ENCODE assay signal across 22 mouse cellular contexts in genomic region chr1:75858551-75859255, GRCm38 (mm10).
A peak's percentile ranks its signal among the peaks of the same experiment; 100 is the strongest.
DNase-seq lines count a peak whose midpoint lies in the region; ATAC-seq and TF ChIP-seq lines count a peak whose summit lies in the region.
"Had no signal": no experiment of that assay in that cellular context is flagged by ENCODE, and none has a peak within 500 bp of the region (broad histone marks: within the 10 kb centered on the region; RNA-seq: fewer than 3 reads in every experiment).

No protein-coding gene starts in this region.

- no peak for TF ChIP-seq CTCF in hindbrain, postnatal 0 days (IDR thresholded peaks at IDR 0.05; ENCODE audit: low read depth)
- no peak for TF ChIP-seq CTCF in midbrain, postnatal 0 days (IDR thresholded peaks at IDR 0.05)

- H3K4me3 ChIP-seq in hindbrain, postnatal 0 days (ENCODE audit: low read length), result no peak overlapping the region
- H3K4me3 ChIP-seq in hindbrain, embryonic 11.5 days (ENCODE audit: low read depth, low read length), result no peak overlapping the region
- H3K4me3 ChIP-seq in midbrain, embryonic 11.5 days (ENCODE audit: low read depth, low read length), result no peak overlapping the region
- H3K4me3 ChIP-seq in midbrain, postnatal 0 days (ENCODE audit: low read depth, low read length), result no peak overlapping the region

- H3K4me1 ChIP-seq in hindbrain, postnatal 0 days (ENCODE audit: insufficient read depth, low read length), result no peaks in the 10 kb centered on the region
- no peaks in the 10 kb centered on the region for H3K4me1 ChIP-seq in hindbrain, embryonic 11.5 days (replicated peaks; ENCODE audit: control insufficient read depth, insufficient read depth, low read length)
- no peaks in the 10 kb centered on the region for H3K4me1 ChIP-seq in midbrain, embryonic 11.5 days (ENCODE audit: control insufficient read depth, insufficient read depth, low read length)
- H3K4me1 ChIP-seq in midbrain, postnatal 0 days (ENCODE audit: insufficient read depth, low read length), result no peaks in the 10 kb centered on the region

- no peak overlapping the region for H3K4me2 ChIP-seq in hindbrain, postnatal 0 days (ENCODE audit: low read depth, low read length)
- H3K4me2 ChIP-seq in hindbrain, embryonic 11.5 days (replicated peaks; ENCODE audit: low read depth, low read length), result no peak overlapping the region
- no peak overlapping the region for H3K4me2 ChIP-seq in midbrain, embryonic 11.5 days
- H3K4me2 ChIP-seq in midbrain, postnatal 0 days (ENCODE audit: low read depth, low read length, poor library complexity, severe bottlenecking), result no peak overlapping the region

- H3K9me3 ChIP-seq in hindbrain, postnatal 0 days (ENCODE audit: low read length), result no peaks in the 10 kb centered on the region
- H3K9me3 ChIP-seq in hindbrain, embryonic 11.5 days (ENCODE audit: control insufficient read depth, low read length), result no peaks in the 10 kb centered on the region
- H3K9me3 ChIP-seq in midbrain, embryonic 11.5 days (ENCODE audit: control insufficient read depth, low read length), result no peaks in the 10 kb centered on the region
- no peaks in the 10 kb centered on the region for H3K9me3 ChIP-seq in midbrain, postnatal 0 days (ENCODE audit: low read length)

- no peak overlapping the region for H3K9ac ChIP-seq in hindbrain, postnatal 0 days (replicated peaks; ENCODE audit: low read length)
- H3K9ac ChIP-seq in hindbrain, embryonic 11.5 days (ENCODE audit: low read depth, low read length), result no peak overlapping the region
- H3K9ac ChIP-seq in midbrain, embryonic 11.5 days (ENCODE audit: low read length), result no peak overlapping the region
- H3K9ac ChIP-seq in midbrain, postnatal 0 days (replicated peaks; ENCODE audit: low read length, poor library complexity, severe bottlenecking), result no peak overlapping the region

- WGBS in hindbrain, postnatal 0 days, result 69% methylated on average over 7 of the region's 7 CpGs
- 87% methylated on average over 7 of the region's 7 CpGs for WGBS in hindbrain, embryonic 11.5 days
- WGBS in midbrain, embryonic 11.5 days, result 88% methylated on average over 7 of the region's 7 CpGs
- 76% methylated on average over 7 of the region's 7 CpGs for WGBS in midbrain, postnatal 0 days

- H3K36me3 ChIP-seq in hindbrain, postnatal 0 days (ENCODE audit: insufficient read depth, low read length), result no peaks in the 10 kb centered on the region
- no peaks in the 10 kb centered on the region for H3K36me3 ChIP-seq in hindbrain, embryonic 11.5 days (ENCODE audit: control insufficient read depth, insufficient read depth, low read length)
- H3K36me3 ChIP-seq in midbrain, embryonic 11.5 days (ENCODE audit: control insufficient read depth, insufficient read depth, low read length), result no peaks in the 10 kb centered on the region
- H3K36me3 ChIP-seq in midbrain, postnatal 0 days (ENCODE audit: insufficient read depth, low read length), result no peaks in the 10 kb centered on the region
- H3K36me3 ChIP-seq: G1E had no signal

- intact Hi-C loops in heart, postnatal 36 days (cut with DNase I), result no loop called here

- ATAC-seq in hindbrain, postnatal 0 days, result no peak
- no peak for ATAC-seq in hindbrain, embryonic 11.5 days (ENCODE audit: low FRiP score)
- ATAC-seq in midbrain, embryonic 11.5 days (ENCODE audit: low FRiP score), result no peak
- no peak for ATAC-seq in midbrain, postnatal 0 days (ENCODE audit: low FRiP score)
- ATAC-seq: activated CD4-positive, CD25-positive, alpha-beta regulatory T cell, adult 4 months; CD4-positive, CD25-positive, alpha-beta regulatory T cell, adult 4 months; Patski had no signal

- H3K27ac ChIP-seq in hindbrain, postnatal 0 days, result no peak overlapping the region
- no peak overlapping the region for H3K27ac ChIP-seq in hindbrain, embryonic 11.5 days (ENCODE audit: low read depth, low read length)
- no peak overlapping the region for H3K27ac ChIP-seq in midbrain, embryonic 11.5 days (ENCODE audit: low read depth, low read length)
- H3K27ac ChIP-seq in midbrain, postnatal 0 days (ENCODE audit: low read depth, low read length), result no peak overlapping the region

- peak; percentile 53 to 57 for DNase-seq in cerebellum, postnatal 10 days
- DNase-seq in cerebellum, postnatal 36 days, result no peak
- peak; percentile 21 for DNase-seq in heart, adult 11 months
- no peak for DNase-seq in heart, postnatal 36 days
- DNase-seq in hindbrain, postnatal 0 days (ENCODE audit: low spot score), result peak; percentile 10
- DNase-seq in hindbrain, embryonic 11.5 days (ENCODE audit: low spot score), result no peak
- peak; percentile 56 for DNase-seq in midbrain, embryonic 11.5 days (ENCODE audit: low spot score, missing footprints)
- DNase-seq in midbrain, postnatal 0 days (ENCODE audit: low spot score), result no peak
- DNase-seq: adrenal gland, adult 2 months; adrenal gland, adult 8-10 months; adrenal gland, postnatal 10 days; adrenal gland, postnatal 14 days; adrenal gland, postnatal 25 days; adrenal gland, postnatal 36 days; B cell, adult 2 months; cerebellum, adult 11 months; cerebellum, adult 11-12 months had no signal

- no peaks in the 10 kb centered on the region for H3K27me3 ChIP-seq in hindbrain, postnatal 0 days (ENCODE audit: insufficient read depth, low read length)
- no peaks in the 10 kb centered on the region for H3K27me3 ChIP-seq in hindbrain, embryonic 11.5 days (ENCODE audit: control insufficient read depth, insufficient read depth, low read length)
- no peaks in the 10 kb centered on the region for H3K27me3 ChIP-seq in midbrain, embryonic 11.5 days (ENCODE audit: control insufficient read depth, insufficient read depth, low read length)
- no peaks in the 10 kb centered on the region for H3K27me3 ChIP-seq in midbrain, postnatal 0 days (ENCODE audit: insufficient read depth, low read length)
- H3K27me3 ChIP-seq: CH12.LX, Patski had no signal

Comparison
In these comparisons a context has a peak if more than half of its experiments do, and no peak if none do; other contexts are left out.
1. DNase-seq: peak in cerebellum, postnatal 10 days (2 of 2), heart, adult 11 months (single experiment), hindbrain, postnatal 0 days (single experiment) and midbrain, embryonic 11.5 days (single experiment); none in cerebellum, postnatal 36 days (0 of 2), heart, postnatal 36 days (0 of 2), hindbrain, embryonic 11.5 days (single experiment) and midbrain, postnatal 0 days (single experiment).